Mouse (Mus musculus) C3H10T1/2 (cell line): Measurements from ENCODE around the gene Mybph. TPM values are rescaled to one million over a fixed set of nuclear protein-coding genes. Genes with fewer than 3 reads are reported as not detected.

Experiments used
- polyA plus RNA-seq, 2 experiments: library from polyadenylated mRNA; unstranded; fragments of >200 nt; fragmentation: generic; extraction: Trizol; gene quantifications; one replicate each; pipeline ENCODE4 v1.2.1; 2012; ENCODE audit warnings: missing spikeins in 2 of 2

Mybph gene
- not detected for polyA plus RNA-seq

DNA sequence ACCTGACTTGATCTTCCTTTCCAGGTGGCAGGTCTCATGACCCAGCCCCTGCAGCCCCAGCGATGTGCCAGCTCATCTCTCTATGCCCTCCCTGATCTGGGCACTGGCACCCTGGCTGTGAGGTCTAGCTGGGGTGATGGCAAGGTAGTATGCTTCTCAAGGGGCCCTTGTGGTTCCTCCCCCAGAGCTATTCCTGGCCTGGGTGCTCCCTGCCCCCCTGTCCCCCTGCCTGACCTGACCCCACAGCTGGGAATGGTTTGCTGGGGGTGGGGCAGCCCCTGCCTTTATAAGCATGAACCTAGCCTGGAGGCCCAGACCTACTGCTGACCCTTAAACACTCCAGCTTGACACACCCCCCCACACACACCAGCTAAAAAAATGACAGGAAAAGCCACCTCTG is at the start of gene Mybph:
Gene Mybph (plus strand): TSS at position 323 of the 400 bp plus-strand sequence.

DNA sequence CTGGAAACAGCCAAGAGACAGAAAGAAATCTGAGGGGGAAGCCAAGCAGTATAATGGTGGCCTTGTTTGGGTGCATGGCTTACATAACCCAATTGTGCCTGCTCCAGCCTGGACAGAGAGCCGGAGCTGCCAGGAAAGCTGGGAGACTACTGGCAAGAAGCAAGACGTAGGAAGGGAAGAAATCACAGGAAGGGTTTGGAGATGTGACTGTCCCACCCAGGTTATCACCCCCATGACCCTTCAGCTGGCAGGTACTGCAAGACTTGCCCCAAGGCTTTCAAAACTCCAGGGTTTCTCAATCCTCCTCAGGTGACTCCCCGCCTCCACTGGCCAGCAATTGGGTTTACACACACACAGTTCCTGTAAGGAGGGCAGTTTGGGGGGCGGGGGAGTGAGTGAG is 11.2 kb upstream of the Mybph start, which contains the start of gene Chil1:
Gene Chil1 (plus strand): TSS at position 152 of the 400 bp plus-strand sequence.

GRCm38 (mm10) chr1:134235391-134235921 is 42.2 kb downstream of the Mybph start, which contains the start of gene Adora1:
Gene Adora1 (minus strand): TSS chr1:134235431.

Other genes starting within 250 kb of the Mybph start
- gene Fmod, start 156.2 kb upstream of the Mybph start, polyA plus RNA-seq: 1 to 10 TPM in 1 of 2 experiments, under 1 TPM in 1; 0.01 to 4.6 TPM
- gene Btg2, start 114.3 kb upstream of the Mybph start, polyA plus RNA-seq: 1 to 10 TPM; 1.7 to 8.5 TPM
- gene Chit1, start 82.2 kb upstream of the Mybph start, polyA plus RNA-seq: under 1 TPM in 1 of 2 experiments, not detected in 1; 0.01 TPM
- under 1 TPM in 1 of 2 experiments, not detected in 1; 0.17 TPM for gene Chil1, start 11.3 kb upstream of the Mybph start, polyA plus RNA-seq
- gene Adora1, start 42.0 kb downstream of the Mybph start, polyA plus RNA-seq: not detected
- gene Myog, start 96.5 kb downstream of the Mybph start, polyA plus RNA-seq: under 1 TPM in 1 of 2 experiments, not detected in 1; 0.02 TPM
- under 1 TPM; 0.05 to 0.24 TPM for gene Ppfia4, start 139.5 kb downstream of the Mybph start, polyA plus RNA-seq
- gene Tmem183a, start 168.5 kb downstream of the Mybph start, polyA plus RNA-seq: 10 to 100 TPM; 24.2 to 27.5 TPM
- not detected for gene 4933406M09Rik, start 192.5 kb downstream of the Mybph start, polyA plus RNA-seq
- gene Cyb5r1, start 212.1 kb downstream of the Mybph start, polyA plus RNA-seq: 10 to 100 TPM; 20.5 to 34.7 TPM
- 10 to 100 TPM; 29.5 to 56.9 TPM for gene Adipor1, start 221.9 kb downstream of the Mybph start, polyA plus RNA-seq